Mouse (Mus musculus) midbrain, embryonic 13.5 days (tissue): ENCODE measurements around the gene Ckb. TPM values are rescaled to one million over a fixed set of nuclear protein-coding genes. Genes with fewer than 3 reads are reported as not detected.
A peak's percentile ranks its signal among the peaks of the same experiment; 100 is the strongest.
"Not testable (repeated sequence)": the region's sequence is repeated elsewhere in the genome, so short reads cannot be mapped to it uniquely, and the experiment has no call there.

Source experiments
- ATAC-seq: fragments of 200-750 bp; cut with Nextera tagmentation; 2 replicates; pipeline ENCODE4 v1.8.0; 2017; ENCODE audit warnings: mild to moderate bottlenecking, moderate TSS enrichment, moderate library complexity
- H3K27ac ChIP-seq: fragments of 300-500 bp; sonication (generic); 2 replicates; pipeline ENCODE4 v1.5.1; 2015; ENCODE audit warnings: inconsistent platforms, mild to moderate bottlenecking, moderate library complexity
- H3K27me3 ChIP-seq: fragments of 300-500 bp; sonication (generic); 2 replicates; pipeline ENCODE4 v1.6.1; 2015; ENCODE audit warnings: mild to moderate bottlenecking, inconsistent platforms
- H3K36me3 ChIP-seq: fragments of 300-500 bp; sonication (generic); 2 replicates; pipeline ENCODE4 v1.6.1; 2015; ENCODE audit warnings: mild to moderate bottlenecking, inconsistent platforms
- H3K4me1 ChIP-seq: fragments of 300-500 bp; sonication (generic); replicated peaks from 2 replicates; pipeline ENCODE4 v1.6.1; 2015; ENCODE audit warnings: inconsistent platforms
- H3K4me2 ChIP-seq: fragments of 300-500 bp; sonication (generic); replicated peaks from 2 replicates; pipeline ENCODE4 v1.6.1; 2015; ENCODE audit warnings: moderate library complexity, mild to moderate bottlenecking, inconsistent platforms
- H3K4me3 ChIP-seq: fragments of 300-500 bp; sonication (generic); replicated peaks from 2 replicates; pipeline ENCODE4 v1.5.1; 2015; ENCODE audit warnings: mild to moderate bottlenecking, inconsistent platforms
- H3K9ac ChIP-seq: fragments of 300-500 bp; sonication (generic); replicated peaks from 2 replicates; pipeline ENCODE4 v1.6.1; 2015; ENCODE audit warnings: mild to moderate bottlenecking, inconsistent platforms
- H3K9me3 ChIP-seq: fragments of 300-500 bp; sonication (generic); 2 replicates; pipeline ENCODE4 v1.6.1; 2016; ENCODE audit warnings: mild to moderate bottlenecking, inconsistent platforms
- WGBS: fragments of 180-500 bp; shearing (Covaris S2); methylation state at CpG from one replicate; pipeline ENCODE4 v1.1.7; 2015; 5-methylcytosine and 5-hydroxymethylcytosine counted together
- polyA plus RNA-seq: library from polyadenylated mRNA; unstranded; fragments of >200 nt; fragmentation: Nextera tagmentation; extraction: Ambion mirVana; gene quantifications from 2 replicates; pipeline ENCODE4 v1.2.1, GENCODE M21; 2015

The Ckb gene
- 1,952 and 2,005 TPM in 2 replicates for polyA plus RNA-seq

DNA sequence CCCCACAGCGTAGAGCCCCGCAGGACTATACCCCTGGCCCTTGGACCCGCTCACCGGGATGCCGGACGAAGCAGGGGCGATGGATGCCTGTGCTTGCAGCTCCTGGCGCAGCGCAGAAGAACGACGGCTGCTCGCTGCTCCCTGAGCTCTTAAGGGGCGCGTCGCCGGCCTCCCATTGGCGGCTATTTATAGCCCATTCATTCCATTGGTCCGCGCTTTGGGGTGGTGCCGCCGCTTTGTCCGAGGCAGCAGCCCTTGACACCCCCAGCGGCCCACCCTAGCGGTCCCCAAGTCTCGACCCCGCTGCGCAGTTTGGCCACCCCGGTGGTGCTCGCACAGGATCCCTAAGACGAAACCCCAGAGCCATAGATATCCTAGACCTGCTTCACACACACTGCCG lies at the start of gene Ckb:
TSS of gene Ckb (minus strand) at position 163 of the 400 bp plus-strand sequence.
- peak; percentile 84 for ATAC-seq
- Histone ChIP-seq H3K4me2 (peak within 1 kb of the TSS; percentile 98), H3K4me3 (peak within 1 kb of the TSS; percentile 87), H3K9ac (peak within 1 kb of the TSS; percentile 98), H3K27me3 (peaks cover 5% of the 10 kb centered on the region), H3K9me3 (no peaks in the 10 kb centered on the region), H3K27ac (peak within 1 kb of the TSS; percentile 95), H3K4me1 (peaks cover 48% of the 10 kb centered on the region), H3K36me3 (peaks cover 24% of the 10 kb centered on the region)
- under 1% methylated on average over 31 of the region's 31 CpGs for WGBS

DNA sequence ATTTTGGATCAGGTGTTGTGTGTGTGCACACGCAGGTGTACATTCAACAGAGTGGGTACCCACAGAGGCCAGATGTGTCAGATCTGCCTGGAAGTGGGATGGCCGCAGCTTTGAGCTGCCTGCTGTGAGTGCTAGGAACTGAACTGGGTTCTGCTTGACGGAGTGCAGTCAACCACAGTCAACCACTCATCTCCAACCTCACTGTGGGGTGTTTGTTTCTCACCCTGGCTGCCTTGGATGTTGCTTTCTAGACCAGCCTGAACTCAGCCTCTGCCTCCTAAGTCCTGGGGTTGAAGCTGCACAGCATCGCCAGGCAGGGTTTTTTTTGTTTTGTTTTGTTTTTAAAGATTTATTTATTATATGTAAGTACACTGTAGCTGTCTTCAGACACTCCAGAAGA lies 48.1 kb upstream of the Ckb start:
- no peak for ATAC-seq
- H3K27ac ChIP-seq, result no peak overlapping the region
- 83% methylated on average over 4 of the region's 4 CpGs for WGBS
- no peaks in the 10 kb centered on the region for H3K27me3 ChIP-seq
- H3K4me3 ChIP-seq, result no peak overlapping the region
- peaks cover 26% of the 10 kb centered on the region for H3K36me3 ChIP-seq
- H3K9me3 ChIP-seq, result no peaks in the 10 kb centered on the region
- peaks cover 10% of the 10 kb centered on the region for H3K4me1 ChIP-seq
- no peak overlapping the region for H3K9ac ChIP-seq
- H3K4me2 ChIP-seq, result no peak overlapping the region

DNA sequence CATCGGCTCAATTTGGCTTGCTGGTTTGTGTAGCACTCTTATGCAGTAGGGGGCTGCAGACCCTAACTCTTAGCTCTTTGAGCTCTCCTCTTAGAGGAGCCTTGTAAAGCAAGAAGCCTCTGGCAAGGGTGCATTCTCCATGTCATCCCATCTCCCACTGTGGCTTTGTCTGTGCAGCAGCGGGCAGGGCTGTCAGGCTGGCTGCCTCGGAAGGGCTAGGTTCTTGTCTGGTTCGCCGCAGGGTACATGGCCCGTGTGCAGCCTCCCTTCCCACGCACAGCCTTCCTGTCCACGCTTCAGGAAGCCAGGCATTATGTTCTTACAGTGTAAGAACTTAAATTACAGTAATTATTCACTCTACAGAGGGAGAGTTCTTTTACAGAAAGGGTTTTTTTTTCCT lies 46.5 kb upstream of the Ckb start:
- H3K27ac ChIP-seq, result peak overlapping the region; percentile 47
- no peaks in the 10 kb centered on the region for H3K9me3 ChIP-seq
- peaks cover 10% of the 10 kb centered on the region; the same call in 1 of the 2 replicates for H3K36me3 ChIP-seq
- ATAC-seq, result no peak
- peak overlapping the region; percentile 46; the same call in 1 of the 2 replicates for H3K9ac ChIP-seq
- H3K4me2 ChIP-seq, result no peak overlapping the region
- WGBS, result 32% methylated on average over 8 of the region's 8 CpGs
- no peaks in the 10 kb centered on the region for H3K27me3 ChIP-seq
- H3K4me3 ChIP-seq, result no peak overlapping the region
- H3K4me1 ChIP-seq, result peaks cover 21% of the 10 kb centered on the region

DNA sequence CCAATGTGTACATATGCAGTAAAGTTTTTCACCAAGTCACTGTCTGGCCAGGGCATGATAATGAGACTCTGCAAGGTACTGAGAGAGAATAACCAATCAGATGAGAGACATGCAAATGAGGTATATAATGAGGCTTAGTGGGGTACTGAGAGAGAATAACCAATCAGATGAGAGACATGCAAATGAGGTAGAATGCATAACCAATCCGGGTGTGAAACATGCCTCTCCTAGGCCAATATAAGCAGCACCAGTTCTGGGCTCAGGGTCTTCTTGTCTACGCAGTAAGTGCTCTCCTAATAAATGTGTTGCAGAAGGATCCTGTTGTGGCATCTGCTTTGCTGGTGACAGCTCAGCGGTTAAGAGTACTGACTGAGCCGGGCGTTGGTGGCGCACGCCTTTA lies 44.4 kb upstream of the Ckb start:
- Histone ChIP-seq H3K9ac (no peak overlapping the region), H3K9me3 (no peaks in the 10 kb centered on the region), H3K4me1 (peaks cover 30% of the 10 kb centered on the region), H3K27ac (no peak overlapping the region), H3K4me3 (no peak overlapping the region), H3K27me3 (no peaks in the 10 kb centered on the region), H3K36me3 (peaks cover 7% of the 10 kb centered on the region; the same call in 1 of the 2 replicates), H3K4me2 (no peak overlapping the region)
- no peak for ATAC-seq
- WGBS, result 96% methylated on average over 7 of the region's 7 CpGs

DNA sequence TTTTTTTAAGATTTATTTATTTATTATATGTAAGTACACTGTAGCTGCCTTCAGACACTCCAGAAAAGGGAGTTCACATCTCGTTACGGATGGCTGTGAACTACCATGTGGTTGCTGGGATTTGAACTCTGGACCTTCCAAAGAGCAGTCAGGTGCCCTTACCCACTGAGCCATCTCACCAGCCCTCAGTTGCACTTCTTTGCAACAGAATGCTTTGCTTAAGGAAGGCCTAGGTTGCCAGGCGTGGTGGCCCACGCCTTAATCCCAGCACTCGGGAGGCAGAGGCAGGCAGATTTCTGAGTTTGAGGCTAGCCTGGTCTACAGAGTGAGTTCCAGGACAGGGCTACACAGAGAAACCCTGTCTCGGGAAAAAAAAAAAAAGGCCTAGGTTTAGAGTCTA lies 41.7 kb upstream of the Ckb start:
- not testable (repeated sequence) for H3K27me3 ChIP-seq, H3K27ac ChIP-seq, H3K9me3 ChIP-seq, ATAC-seq
- Histone ChIP-seq H3K36me3 (peaks cover 32% of the 10 kb centered on the region), H3K9ac (peak overlapping the region; percentile 99; the same call in 1 of the 2 replicates), H3K4me1 (peaks cover 32% of the 10 kb centered on the region), H3K4me2 (peak overlapping the region; percentile 88), H3K4me3 (peak overlapping the region; percentile 99)
- WGBS, result 86% methylated on average over 6 of the region's 6 CpGs

DNA sequence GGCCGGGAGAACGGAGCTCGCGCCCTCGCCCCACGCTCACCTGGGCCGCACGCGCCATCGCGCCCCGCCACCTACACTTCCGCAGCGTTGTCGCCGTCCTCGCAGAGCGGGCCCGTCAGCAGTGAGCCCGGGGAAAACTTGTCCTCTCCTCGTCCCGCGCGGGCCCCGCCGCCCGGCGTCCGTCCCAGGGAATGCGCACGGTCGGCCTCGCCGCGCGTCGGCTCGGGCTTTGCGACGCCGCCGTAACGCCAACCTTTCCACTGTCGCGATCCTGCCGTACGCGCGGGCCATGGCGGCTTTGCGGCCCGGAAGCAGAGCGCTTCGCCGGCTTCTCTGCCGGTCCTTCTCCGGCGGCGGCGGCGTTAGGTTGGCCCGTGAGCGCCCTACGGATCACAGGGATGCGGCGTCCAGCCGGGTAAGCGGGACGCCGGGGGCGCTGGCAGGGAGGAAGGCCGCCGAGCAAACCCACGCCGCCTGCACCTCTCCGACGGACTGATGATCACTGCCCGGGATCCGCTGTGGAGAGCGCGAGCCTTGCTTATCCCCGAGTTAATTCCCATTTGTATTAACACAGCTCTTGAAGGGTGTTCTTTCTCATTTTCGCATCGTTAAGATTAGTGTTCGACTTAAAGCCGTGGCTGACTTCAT lies 41.0 kb upstream of the Ckb start, which contains the start of the genes Bag5 and Apopt1:
TSS of gene Bag5 (minus strand) at position 254 of the 648 bp plus-strand sequence.
TSS of gene Apopt1 (plus strand) at position 258 of the 648 bp plus-strand sequence.
- H3K27me3 ChIP-seq, result no peaks in the 10 kb centered on the region
- peak; percentile 97 for ATAC-seq
- H3K4me3 ChIP-seq, result peak within 1 kb of the TSS; percentile 99
- peak within 1 kb of the TSS; percentile 88 for H3K4me2 ChIP-seq
- H3K4me1 ChIP-seq, result peaks cover 28% of the 10 kb centered on the region
- peak within 1 kb of the TSS; percentile 83 for H3K27ac ChIP-seq
- peaks cover 39% of the 10 kb centered on the region for H3K36me3 ChIP-seq
- peak within 1 kb of the TSS; percentile 99 for H3K9ac ChIP-seq
- no peaks in the 10 kb centered on the region for H3K9me3 ChIP-seq
- under 1% methylated on average over 78 of the region's 86 CpGs for WGBS

DNA sequence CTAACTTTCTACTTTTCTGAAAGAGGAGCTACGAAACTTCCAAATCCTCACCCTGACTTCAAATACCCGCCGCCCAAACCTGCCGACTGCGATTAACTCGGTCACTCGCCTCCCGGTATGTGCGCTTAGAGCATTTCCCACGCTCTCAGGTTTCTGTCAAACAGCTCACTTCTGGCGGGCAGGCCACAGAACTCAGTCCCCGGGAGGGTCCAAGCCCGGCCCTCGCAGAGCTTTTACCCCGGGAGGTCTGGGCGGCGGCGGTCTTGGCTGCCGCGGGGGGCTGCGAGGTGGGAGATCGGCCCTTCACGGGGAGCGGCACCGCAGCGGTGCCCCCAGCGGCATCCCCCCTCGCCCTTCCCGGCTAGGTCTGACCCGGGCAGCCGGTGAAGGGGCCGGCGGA lies 40.3 kb upstream of the Ckb start:
- WGBS, result under 1% methylated on average over 29 of the region's 33 CpGs
- H3K27me3 ChIP-seq, result no peaks in the 10 kb centered on the region
- peaks cover 45% of the 10 kb centered on the region for H3K36me3 ChIP-seq
- peak overlapping the region; percentile 99 for H3K4me3 ChIP-seq
- no peaks in the 10 kb centered on the region for H3K9me3 ChIP-seq
- H3K4me2 ChIP-seq, result peak overlapping the region; percentile 88
- H3K27ac ChIP-seq, result peak overlapping the region; percentile 83
- peak overlapping the region; percentile 99 for H3K9ac ChIP-seq
- peak; percentile 15; the same call in 1 of the 2 replicates for ATAC-seq
- H3K4me1 ChIP-seq, result peaks cover 28% of the 10 kb centered on the region

DNA sequence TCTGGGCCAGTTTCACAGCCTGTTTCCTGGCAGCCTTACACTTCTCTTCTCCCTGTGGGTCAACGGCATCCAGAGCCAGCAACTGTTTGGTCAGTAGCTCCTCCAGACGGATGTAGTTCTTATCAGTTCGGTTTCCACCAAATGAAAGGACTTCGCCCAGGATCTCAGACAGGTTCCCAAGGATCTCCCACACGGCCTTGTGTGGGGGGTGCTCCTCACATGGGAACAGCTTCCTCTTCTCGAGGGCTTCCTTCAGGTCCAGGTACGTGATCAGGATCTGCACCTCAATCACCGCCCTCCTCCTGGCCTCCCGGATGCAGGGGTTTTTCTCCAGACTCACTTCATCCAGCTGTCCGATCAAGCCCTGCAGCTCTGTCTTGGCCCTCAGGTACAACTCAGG lies 38.0 kb upstream of the Ckb start:
- no peak overlapping the region for H3K4me3 ChIP-seq
- H3K4me2 ChIP-seq, result no peak overlapping the region
- peaks cover 51% of the 10 kb centered on the region for H3K36me3 ChIP-seq
- no peak for ATAC-seq
- no peaks in the 10 kb centered on the region for H3K9me3 ChIP-seq
- no peaks in the 10 kb centered on the region for H3K27me3 ChIP-seq
- H3K9ac ChIP-seq, result no peak overlapping the region
- no peak overlapping the region for H3K27ac ChIP-seq
- H3K4me1 ChIP-seq, result peaks cover 26% of the 10 kb centered on the region
- 95% methylated on average over 10 of the region's 10 CpGs for WGBS

DNA sequence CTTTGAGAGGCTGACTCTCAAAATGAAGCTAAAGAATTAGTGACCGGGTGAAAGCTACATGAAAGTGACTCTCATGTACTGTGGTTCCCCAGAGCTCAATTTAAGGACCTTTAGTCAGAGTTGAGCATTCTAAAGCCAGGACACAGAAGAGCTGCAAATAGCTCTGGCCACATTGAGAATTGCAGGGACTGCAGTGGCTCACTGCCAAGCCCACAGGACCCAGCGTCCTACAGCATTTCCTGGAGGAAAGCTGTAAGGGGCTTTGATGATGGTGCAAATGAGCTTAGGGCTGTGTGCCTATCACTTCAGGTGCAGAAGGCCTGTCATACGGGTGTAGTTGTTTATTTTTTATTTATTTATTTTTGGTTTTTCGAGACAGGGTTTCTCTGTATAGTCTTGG lies 36.0 kb upstream of the Ckb start:
- ATAC-seq, result no peak
- H3K9ac ChIP-seq, result no peak overlapping the region
- H3K9me3 ChIP-seq, result no peaks in the 10 kb centered on the region
- no peak overlapping the region for H3K4me3 ChIP-seq
- peaks cover 17% of the 10 kb centered on the region for H3K4me1 ChIP-seq
- WGBS, result 90% methylated on average over 4 of the region's 4 CpGs
- H3K4me2 ChIP-seq, result no peak overlapping the region
- peaks cover 51% of the 10 kb centered on the region for H3K36me3 ChIP-seq
- H3K27ac ChIP-seq, result no peak overlapping the region
- no peaks in the 10 kb centered on the region for H3K27me3 ChIP-seq

DNA sequence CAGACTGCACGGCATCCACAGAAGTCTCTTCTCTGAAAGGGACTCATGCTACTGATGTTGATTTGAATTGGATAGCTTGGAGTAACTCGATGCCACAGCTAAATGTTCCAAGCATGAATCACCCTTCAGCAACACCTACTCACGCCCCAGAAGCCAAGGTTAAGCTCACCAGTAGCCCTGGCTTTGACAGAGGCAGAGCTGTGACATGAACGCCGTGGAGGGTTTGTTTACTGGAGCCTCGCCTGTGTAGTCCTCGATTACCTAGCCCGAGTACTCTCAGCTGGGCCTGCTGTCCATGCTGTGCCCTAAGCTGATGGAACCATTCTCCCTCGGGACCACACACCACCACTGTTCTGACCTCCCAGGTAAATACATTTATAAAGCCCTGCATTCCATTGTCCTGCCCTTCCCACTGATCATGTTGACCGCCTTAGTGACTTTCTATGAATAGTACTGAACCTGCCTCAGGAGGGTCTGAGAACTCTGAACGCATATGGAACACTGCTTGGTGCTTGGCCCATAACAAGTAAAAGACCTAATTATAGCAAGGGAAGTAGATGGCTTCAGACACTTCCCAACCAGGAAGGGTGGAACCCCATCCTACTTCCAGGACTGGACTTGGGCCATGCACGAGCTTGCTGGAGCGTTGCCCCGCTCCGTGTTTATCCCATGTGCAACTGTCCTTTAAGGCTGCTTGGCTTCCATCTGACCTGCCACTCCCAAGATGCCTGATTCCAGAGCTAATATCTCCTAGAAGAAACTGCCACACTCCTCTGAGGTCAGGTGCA lies 33.2 kb upstream of the Ckb start:
- H3K4me1 ChIP-seq, result peaks cover 5% of the 10 kb centered on the region; the same call in 1 of the 2 replicates
- no peak for ATAC-seq
- no peak overlapping the region for H3K4me3 ChIP-seq
- no peaks in the 10 kb centered on the region for H3K9me3 ChIP-seq
- H3K27me3 ChIP-seq, result no peaks in the 10 kb centered on the region
- WGBS, result 88% methylated on average over 15 of the region's 15 CpGs
- 0 out of 2 replicates have a peak overlapping the region, but pooled peaks have one; percentile 28 for H3K9ac ChIP-seq
- H3K36me3 ChIP-seq, result peaks cover 41% of the 10 kb centered on the region
- H3K4me2 ChIP-seq, result no peak overlapping the region
- H3K27ac ChIP-seq, result no peak overlapping the region

DNA sequence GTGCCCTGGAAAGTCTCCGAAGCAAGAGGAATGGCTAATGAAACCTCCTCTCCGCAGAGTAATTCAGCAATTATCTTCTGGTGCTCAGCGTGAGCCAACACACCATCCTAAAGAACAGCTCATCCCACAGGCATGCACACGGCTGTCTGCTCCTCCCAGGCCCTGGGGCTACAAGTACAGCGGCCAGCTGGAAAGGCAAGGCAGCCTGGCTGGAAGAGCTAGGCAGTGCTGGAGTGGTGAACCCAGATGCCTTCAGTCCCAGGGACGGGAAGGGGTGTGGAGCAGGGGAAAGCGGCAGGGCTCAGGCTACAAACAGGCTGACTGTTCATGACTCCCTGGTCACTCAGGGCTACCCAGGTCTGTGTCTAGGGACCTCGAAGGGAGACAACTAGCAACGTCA lies 32.5 kb upstream of the Ckb start:
- H3K9ac ChIP-seq, result peak overlapping the region; percentile 28; the same call in 1 of the 2 replicates
- H3K4me1 ChIP-seq, result peaks cover 5% of the 10 kb centered on the region; the same call in 1 of the 2 replicates
- no peaks in the 10 kb centered on the region for H3K27me3 ChIP-seq
- H3K36me3 ChIP-seq, result peaks cover 33% of the 10 kb centered on the region
- no peak overlapping the region for H3K27ac ChIP-seq
- ATAC-seq, result 0 out of 2 replicates have a peak, but pooled peaks have one; percentile 43
- no peaks in the 10 kb centered on the region for H3K9me3 ChIP-seq
- no peak overlapping the region for H3K4me3 ChIP-seq
- WGBS, result 63% methylated on average over 9 of the region's 9 CpGs
- H3K4me2 ChIP-seq, result no peak overlapping the region

DNA sequence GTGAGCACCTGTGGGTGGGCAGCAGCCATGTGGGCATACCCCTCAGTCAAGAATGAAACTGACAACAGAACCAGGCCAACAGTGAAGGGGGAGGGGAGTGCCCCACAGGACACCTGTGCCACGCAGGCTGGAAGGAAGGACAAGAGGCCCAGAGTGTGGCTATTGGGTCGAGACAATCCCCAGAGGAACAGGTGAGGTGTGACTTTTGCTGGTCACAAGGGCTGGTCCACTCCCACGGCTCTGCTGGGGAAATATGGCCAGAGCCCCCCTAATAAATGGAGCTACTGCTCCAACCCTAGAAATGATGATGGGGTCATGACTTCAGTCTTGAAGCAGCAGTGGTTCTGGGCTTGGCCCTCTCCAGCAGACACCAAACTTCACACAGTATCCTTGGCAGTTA lies 31.2 kb upstream of the Ckb start:
- 83% methylated on average over 3 of the region's 3 CpGs for WGBS
- no peaks in the 10 kb centered on the region for H3K9me3 ChIP-seq

More for the DNA sequence above, 31.2 kb upstream of the Ckb start:
- no peak for ATAC-seq
- Histone ChIP-seq H3K4me3 (no peak overlapping the region), H3K4me1 (peaks cover 5% of the 10 kb centered on the region; the same call in 1 of the 2 replicates), H3K27ac (no peak overlapping the region), H3K27me3 (no peaks in the 10 kb centered on the region), H3K36me3 (peaks cover 20% of the 10 kb centered on the region), H3K4me2 (no peak overlapping the region), H3K9ac (no peak overlapping the region)
